8 mouse cellular contexts compared by ENCODE assay signal in genomic region chr13:34462808-34463511, GRCm38 (mm10).
DNase-seq lines count a peak whose midpoint lies in the region; ATAC-seq and TF ChIP-seq lines count a peak whose summit lies in the region.

No protein-coding gene starts in this region.

- no peak for TF ChIP-seq EP300 in stomach, postnatal 0 days (optimal IDR thresholded peaks at IDR 0.05)

- peak; percentile 16 for DNase-seq in gastrocnemius, postnatal 14 days
- DNase-seq in gastrocnemius, adult 2 months = no peak
- peak; percentile 57 for DNase-seq in midbrain, embryonic 14.5 days
- no peak for DNase-seq in midbrain, embryonic 11.5 days (ENCODE audit: low spot score, missing footprints)
- DNase-seq in kidney, postnatal 25 days = peak; percentile 71 to 77
- DNase-seq in stomach, postnatal 0 days (ENCODE audit: low spot score) = no peak
- DNase-seq in thymus, postnatal 4 days = no peak
- no peak for DNase-seq in adrenal gland, postnatal 4 days (ENCODE audit: low spot score in 2 of 2)

- no peaks in the 10 kb centered on the region for H3K27me3 ChIP-seq in midbrain, embryonic 14.5 days (ENCODE audit: control insufficient read depth, insufficient read depth, low read length)
- no peaks in the 10 kb centered on the region for H3K27me3 ChIP-seq in midbrain, embryonic 11.5 days (ENCODE audit: control insufficient read depth, insufficient read depth, low read length)
- no peaks in the 10 kb centered on the region for H3K27me3 ChIP-seq in stomach, postnatal 0 days (ENCODE audit: control insufficient read depth, insufficient read depth, low read length)

- no peaks in the 10 kb centered on the region for H3K9me3 ChIP-seq in midbrain, embryonic 14.5 days (ENCODE audit: control insufficient read depth, low read length)
- no peaks in the 10 kb centered on the region for H3K9me3 ChIP-seq in midbrain, embryonic 11.5 days (ENCODE audit: control insufficient read depth, low read length)
- H3K9me3 ChIP-seq in stomach, postnatal 0 days (ENCODE audit: control insufficient read depth, low read length) = no peaks in the 10 kb centered on the region

- intact Hi-C loops in gastrocnemius, postnatal 14 days (cut with DNase I; ENCODE audit: low total_unique reads) = no loop called here
- intact Hi-C loops in gastrocnemius, adult 2 months (cut with DNase I) = no loop called here

- H3K9ac ChIP-seq in midbrain, embryonic 14.5 days (replicated peaks; ENCODE audit: low read length) = no peak overlapping the region
- H3K9ac ChIP-seq in midbrain, embryonic 11.5 days (ENCODE audit: low read length) = no peak overlapping the region
- no peak overlapping the region for H3K9ac ChIP-seq in stomach, postnatal 0 days (ENCODE audit: low read length)

- no peak overlapping the region for H3K4me2 ChIP-seq in midbrain, embryonic 14.5 days (ENCODE audit: low read length)
- H3K4me2 ChIP-seq in midbrain, embryonic 11.5 days = no peak overlapping the region
- no peak overlapping the region for H3K4me2 ChIP-seq in stomach, postnatal 0 days (replicated peaks; ENCODE audit: low read depth)

- TF ChIP-seq CTCF in gastrocnemius, adult 2 months (IDR thresholded peaks at IDR 0.05) = no peak
- TF ChIP-seq CTCF in stomach, postnatal 0 days (IDR thresholded peaks at IDR 0.05; ENCODE audit: low read depth) = no peak

- ATAC-seq in midbrain, embryonic 14.5 days (ENCODE audit: low FRiP score, low TSS enrichment) = peak; percentile 43; the same call in 1 of the 2 replicates
- ATAC-seq in midbrain, embryonic 11.5 days (ENCODE audit: low FRiP score) = no peak
- ATAC-seq in stomach, postnatal 0 days (ENCODE audit: low FRiP score, low TSS enrichment) = peak; percentile 47; the same call in 1 of the 2 replicates

- H3K36me3 ChIP-seq in midbrain, embryonic 14.5 days (ENCODE audit: control insufficient read depth, insufficient read depth, low read length) = no peaks in the 10 kb centered on the region
- no peaks in the 10 kb centered on the region for H3K36me3 ChIP-seq in midbrain, embryonic 11.5 days (ENCODE audit: control insufficient read depth, insufficient read depth, low read length)
- H3K36me3 ChIP-seq in stomach, postnatal 0 days (ENCODE audit: control insufficient read depth, insufficient read depth, low read length) = no peaks in the 10 kb centered on the region

- H3K27ac ChIP-seq in gastrocnemius, adult 2 months = no peak overlapping the region
- H3K27ac ChIP-seq in midbrain, embryonic 14.5 days (replicated peaks; ENCODE audit: low read depth, low read length) = peak overlapping the region; percentile 41; the same call in 1 of the 2 replicates
- no peak overlapping the region for H3K27ac ChIP-seq in midbrain, embryonic 11.5 days (ENCODE audit: low read depth, low read length)
- no peak overlapping the region for H3K27ac ChIP-seq in stomach, postnatal 0 days (replicated peaks)

- WGBS in midbrain, embryonic 14.5 days = 34% methylated on average over 2 of the region's 2 CpGs
- WGBS in midbrain, embryonic 11.5 days = 70% methylated on average over 2 of the region's 2 CpGs
- 15% methylated on average over 2 of the region's 2 CpGs for WGBS in stomach, postnatal 0 days

- 0 out of 2 replicates have a peak, but pooled peaks cover 3% of the 10 kb centered on the region for H3K4me1 ChIP-seq in midbrain, embryonic 14.5 days (ENCODE audit: control insufficient read depth, insufficient read depth, low read length)
- no peaks in the 10 kb centered on the region for H3K4me1 ChIP-seq in midbrain, embryonic 11.5 days (ENCODE audit: control insufficient read depth, insufficient read depth, low read length)
- no peaks in the 10 kb centered on the region for H3K4me1 ChIP-seq in stomach, postnatal 0 days (replicated peaks; ENCODE audit: control insufficient read depth, insufficient read depth)

- H3K4me3 ChIP-seq in gastrocnemius, adult 2 months = no peak overlapping the region
- H3K4me3 ChIP-seq in midbrain, embryonic 14.5 days (replicated peaks; ENCODE audit: low read depth, low read length) = no peak overlapping the region
- no peak overlapping the region for H3K4me3 ChIP-seq in midbrain, embryonic 11.5 days (ENCODE audit: low read depth, low read length)
- no peak overlapping the region for H3K4me3 ChIP-seq in stomach, postnatal 0 days (ENCODE audit: low read depth, low read length)

Comparison
In these comparisons a context has a peak if more than half of its experiments do, and no peak if none do; other contexts are left out.
1. DNase-seq: peak in gastrocnemius, postnatal 14 days (single experiment), midbrain, embryonic 14.5 days (single experiment) and kidney, postnatal 25 days (2 of 2); none in gastrocnemius, adult 2 months (single experiment), midbrain, embryonic 11.5 days (single experiment), stomach, postnatal 0 days (single experiment), thymus, postnatal 4 days (single experiment) and adrenal gland, postnatal 4 days (0 of 2).